Mouse (Mus musculus) hindbrain, embryonic 10.5 days (tissue): ENCODE data around the gene Gpr84. TPM values are rescaled to one million over a fixed set of nuclear protein-coding genes. Genes with fewer than 3 reads are reported as not detected.

ENCODE experiments used
- DNase-seq: peaks from one replicate; pipeline ENCODE4 v3.0.0-alpha.2; 2017; ENCODE audit warnings: low spot score
- H3K27ac ChIP-seq: fragments of 300-500 bp; sonication (generic); 2 replicates; pipeline ENCODE4 v1.5.1; 2016; ENCODE audit warnings: mild to moderate bottlenecking, moderate library complexity
- H3K27me3 ChIP-seq: fragments of 300-500 bp; sonication (generic); 2 replicates; pipeline ENCODE4 v1.6.1; 2016; ENCODE audit warnings: mild to moderate bottlenecking; ENCODE audit not compliant: poor library complexity, insufficient read depth, severe bottlenecking
- H3K36me3 ChIP-seq: fragments of 300-500 bp; sonication (generic); 2 replicates; pipeline ENCODE4 v1.6.1; 2016; ENCODE audit warnings: mild to moderate bottlenecking, moderate library complexity
- H3K4me1 ChIP-seq: fragments of 300-500 bp; sonication (generic); replicated peaks from 2 replicates; pipeline ENCODE4 v1.6.1; 2016; ENCODE audit warnings: mild to moderate bottlenecking
- H3K4me3 ChIP-seq: fragments of 300-500 bp; sonication (generic); 2 replicates; pipeline ENCODE4 v1.5.1; 2016; ENCODE audit warnings: mild to moderate bottlenecking, moderate library complexity
- H3K9me3 ChIP-seq: fragments of 300-500 bp; sonication (generic); 2 replicates; pipeline ENCODE4 v1.6.1; 2016; ENCODE audit warnings: mild to moderate bottlenecking, moderate library complexity
- WGBS: fragments of 180-500 bp; shearing (Covaris S2); methylation state at CpG from one replicate; pipeline ENCODE4 v1.1.7; 2016; 5-methylcytosine and 5-hydroxymethylcytosine counted together
- polyA plus RNA-seq: library from polyadenylated mRNA; unstranded; fragments of >200 nt; fragmentation: Nextera tagmentation; extraction: Ambion mirVana; gene quantifications from 2 replicates; pipeline ENCODE4 v1.2.1, GENCODE M21; 2016

Gene Gpr84
- polyA plus RNA-seq, 1 experiment from 2014 or later: 0.31 TPM

DNA sequence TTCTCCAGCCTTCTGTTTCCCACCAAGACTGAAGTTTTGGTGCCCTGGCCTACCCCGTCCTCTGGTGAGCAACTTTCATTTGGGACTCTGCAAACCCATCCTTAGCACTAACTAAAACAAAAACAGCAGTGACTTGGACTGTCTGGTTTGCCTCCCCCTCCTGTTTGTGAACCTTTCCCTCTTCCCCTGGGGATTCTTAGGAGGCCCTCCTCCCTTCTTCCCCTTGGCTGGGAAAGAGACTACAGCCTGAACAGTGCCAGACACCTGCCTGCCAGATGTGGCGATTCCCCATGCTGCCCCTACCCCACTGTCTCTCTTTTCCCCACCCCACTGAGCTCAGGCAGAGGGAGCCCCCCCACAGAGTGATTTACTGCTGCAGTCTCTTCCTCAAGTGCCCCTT is 9.4 kb downstream of the Gpr84 start:
- peak; percentile 57 for DNase-seq
- Histone ChIP-seq H3K36me3 (peaks cover 34% of the 10 kb centered on the region), H3K4me3 (peak overlapping the region; percentile 36), H3K4me1 (peaks cover 99% of the 10 kb centered on the region), H3K27me3 (no peaks in the 10 kb centered on the region), H3K27ac (peak overlapping the region; percentile 97), H3K9me3 (no peaks in the 10 kb centered on the region)
- 28% methylated on average over 2 of the region's 2 CpGs for WGBS

DNA sequence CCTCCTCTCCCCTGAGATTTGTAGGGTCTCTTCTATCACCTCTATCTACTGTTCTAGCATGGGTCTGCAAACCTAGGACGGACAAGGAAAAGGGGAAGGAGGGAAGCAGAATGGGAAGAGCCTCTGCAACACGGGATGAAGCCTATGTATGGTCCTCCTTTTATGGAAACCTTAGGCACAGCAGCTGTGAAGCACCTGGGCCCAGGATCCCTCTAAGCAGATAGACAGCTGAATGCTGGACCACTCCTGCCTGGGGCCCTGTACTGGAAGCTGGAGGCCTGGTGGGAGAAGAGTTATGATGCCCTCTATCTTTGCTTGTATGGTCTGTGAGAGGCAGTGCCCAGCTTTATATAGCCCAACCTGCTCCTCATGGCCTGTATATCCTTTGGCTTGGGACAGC is 9.9 kb downstream of the Gpr84 start:
- Histone ChIP-seq H3K27ac (peak overlapping the region; percentile 97), H3K4me1 (peaks cover 99% of the 10 kb centered on the region), H3K36me3 (peaks cover 39% of the 10 kb centered on the region), H3K9me3 (no peaks in the 10 kb centered on the region), H3K27me3 (no peaks in the 10 kb centered on the region), H3K4me3 (peak overlapping the region; percentile 36)
- DNase-seq: peak; percentile 46
- WGBS: 12% methylated on average over 2 of the region's 2 CpGs

- no peaks in the 10 kb centered on the region for H3K9me3 ChIP-seq
- DNase-seq: peak; percentile 69
- H3K4me1 ChIP-seq: peaks cover 100% of the 10 kb centered on the region
- H3K27me3 ChIP-seq: no peaks in the 10 kb centered on the region
- H3K4me3 ChIP-seq: peak overlapping the region; percentile 36
- H3K27ac ChIP-seq: peak overlapping the region; percentile 97
- H3K36me3 ChIP-seq: peaks cover 41% of the 10 kb centered on the region
- 4% methylated on average over 18 of the region's 18 CpGs for WGBS
These were observed 10.3 kb downstream of the Gpr84 start for GRCm38 (mm10) chr15:103300067-103300471.

- peak overlapping the region; percentile 36 for H3K4me3 ChIP-seq
- H3K9me3 ChIP-seq: no peaks in the 10 kb centered on the region
- H3K4me1 ChIP-seq: peaks cover 96% of the 10 kb centered on the region
- WGBS: 41% methylated on average over 8 of the region's 8 CpGs
- H3K27me3 ChIP-seq: no peaks in the 10 kb centered on the region
- peak overlapping the region; percentile 97 for H3K27ac ChIP-seq
- peaks cover 41% of the 10 kb centered on the region for H3K36me3 ChIP-seq
- DNase-seq: no peak
These were observed 10.8 kb downstream of the Gpr84 start for GRCm38 (mm10) chr15:103299644-103300043.

DNA sequence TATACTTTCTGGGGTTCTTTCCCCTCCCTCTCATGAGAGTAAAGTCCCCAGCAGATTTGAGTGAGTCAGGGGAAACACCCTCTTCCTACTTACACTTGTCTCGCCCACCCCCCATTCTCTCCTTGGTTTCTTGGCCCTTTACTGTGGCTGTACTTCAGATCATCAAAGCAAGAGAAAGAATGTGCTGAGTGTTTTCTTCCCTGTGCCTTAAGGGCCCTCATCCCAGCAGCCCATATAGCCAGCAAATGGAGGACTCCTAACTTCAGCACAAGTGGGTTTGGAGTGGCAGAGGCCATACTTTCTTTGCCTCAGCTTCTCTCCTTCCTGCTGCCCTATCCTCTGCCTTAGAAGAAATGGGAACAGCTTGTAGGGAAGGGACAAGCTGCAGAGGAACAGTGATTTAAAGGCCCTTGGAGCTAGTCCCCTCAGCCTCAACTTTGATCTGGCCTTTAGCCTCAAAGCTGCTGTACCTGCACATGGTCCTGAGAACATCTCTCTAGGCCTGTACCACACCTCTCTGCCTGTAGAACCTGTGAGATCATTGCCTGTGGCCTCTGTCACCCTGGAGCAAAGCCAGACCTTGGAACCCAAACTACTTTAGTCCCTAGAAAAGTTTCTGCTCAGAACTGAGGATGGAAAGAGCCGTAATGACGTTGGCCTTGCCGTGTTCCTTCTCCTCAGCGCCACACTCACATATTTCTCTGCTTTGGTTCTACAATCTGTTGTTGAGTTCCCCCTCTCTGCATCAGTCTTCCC is 11.4 kb downstream of the Gpr84 start:
- peak overlapping the region; percentile 36 for H3K4me3 ChIP-seq

GRCm38 (mm10) chr15:103298026-103298425 is 12.4 kb downstream of the Gpr84 start:
- peaks cover 80% of the 10 kb centered on the region for H3K4me1 ChIP-seq
- H3K4me3 ChIP-seq: no peak overlapping the region
- H3K36me3 ChIP-seq: peaks cover 52% of the 10 kb centered on the region
- H3K9me3 ChIP-seq: no peaks in the 10 kb centered on the region
- no peak for DNase-seq
- H3K27me3 ChIP-seq: no peaks in the 10 kb centered on the region
- WGBS: 70% methylated on average over 3 of the region's 3 CpGs
- peak overlapping the region; percentile 97 for H3K27ac ChIP-seq

More for the DNA sequence above, 11.4 kb downstream of the Gpr84 start:
- peaks cover 42% of the 10 kb centered on the region for H3K36me3 ChIP-seq
- 76% methylated on average over 5 of the region's 5 CpGs for WGBS
- H3K27me3 ChIP-seq: no peaks in the 10 kb centered on the region
- peak overlapping the region; percentile 97 for H3K27ac ChIP-seq
- H3K4me1 ChIP-seq: peaks cover 90% of the 10 kb centered on the region
- DNase-seq: no peak
- H3K9me3 ChIP-seq: no peaks in the 10 kb centered on the region

DNA sequence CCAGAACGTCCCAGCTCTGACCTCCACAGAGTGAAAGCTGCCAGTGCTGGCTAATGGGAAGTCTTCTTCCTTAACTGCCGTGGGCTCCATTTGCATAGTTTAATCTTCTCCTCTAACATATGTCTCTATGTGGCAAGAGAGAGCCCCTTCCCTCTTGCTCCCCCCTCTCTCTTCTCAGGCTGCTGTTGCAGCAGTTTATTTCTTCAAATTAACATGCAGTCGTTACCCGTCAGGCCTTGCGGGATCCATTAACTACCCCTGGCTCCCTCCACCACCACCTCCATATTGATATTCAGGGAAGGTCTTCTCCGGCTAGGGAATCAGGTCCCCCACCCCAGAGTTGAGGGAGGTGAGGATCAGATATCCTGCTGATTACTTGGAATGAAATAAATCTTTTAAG is 13.1 kb downstream of the Gpr84 start:
- Histone ChIP-seq H3K27me3 (no peaks in the 10 kb centered on the region), H3K9me3 (no peaks in the 10 kb centered on the region), H3K4me1 (peaks cover 73% of the 10 kb centered on the region), H3K36me3 (peaks cover 59% of the 10 kb centered on the region), H3K4me3 (no peak overlapping the region), H3K27ac (peak overlapping the region; percentile 97)
- WGBS: 78% methylated on average over 6 of the region's 6 CpGs
- no peak for DNase-seq

GRCm38 (mm10) chr15:103295851-103296250 is 14.6 kb downstream of the Gpr84 start:
- peak; percentile 32 for DNase-seq
- Histone ChIP-seq H3K4me1 (peaks cover 60% of the 10 kb centered on the region), H3K9me3 (no peaks in the 10 kb centered on the region), H3K27me3 (no peaks in the 10 kb centered on the region), H3K36me3 (peaks cover 73% of the 10 kb centered on the region), H3K27ac (peak overlapping the region; percentile 97), H3K4me3 (0 out of 2 replicates have a peak overlapping the region, but pooled peaks have one; percentile 1)
- WGBS: 6% methylated on average over 5 of the region's 5 CpGs

GRCm38 (mm10) chr15:103294649-103295048 is 15.8 kb downstream of the Gpr84 start:
- Histone ChIP-seq H3K4me3 (no peak overlapping the region), H3K36me3 (peaks cover 85% of the 10 kb centered on the region), H3K9me3 (no peaks in the 10 kb centered on the region), H3K27me3 (no peaks in the 10 kb centered on the region), H3K27ac (no peak overlapping the region), H3K4me1 (peaks cover 55% of the 10 kb centered on the region)
- WGBS: 69% methylated on average over 2 of the region's 2 CpGs
- no peak for DNase-seq

DNA sequence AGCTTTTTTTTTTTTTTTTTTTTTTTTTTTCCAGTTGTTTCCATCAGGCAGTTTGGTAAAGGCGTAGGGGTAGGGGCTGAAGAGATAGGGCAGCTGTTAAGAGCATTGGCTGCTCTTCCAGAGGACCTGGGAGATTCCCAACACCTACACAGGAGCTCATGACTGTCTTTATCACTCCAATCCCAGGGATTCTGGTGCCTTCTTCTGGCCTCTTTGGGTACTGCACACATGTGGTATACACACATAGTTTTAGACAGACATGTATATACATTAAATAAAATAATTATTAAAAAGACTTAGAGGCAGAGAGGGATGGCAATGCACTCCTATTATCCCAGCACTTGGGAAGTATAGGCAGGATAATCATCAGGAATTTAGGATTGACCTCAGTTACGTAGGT is 17.0 kb downstream of the Gpr84 start:
- Histone ChIP-seq H3K9me3 (no peaks in the 10 kb centered on the region), H3K27me3 (no peaks in the 10 kb centered on the region), H3K27ac (no peak overlapping the region), H3K36me3 (peaks cover 86% of the 10 kb centered on the region), H3K4me1 (peaks cover 47% of the 10 kb centered on the region), H3K4me3 (no peak overlapping the region)
- 96% methylated on average over 2 of the region's 2 CpGs for WGBS
- no peak for DNase-seq

DNA sequence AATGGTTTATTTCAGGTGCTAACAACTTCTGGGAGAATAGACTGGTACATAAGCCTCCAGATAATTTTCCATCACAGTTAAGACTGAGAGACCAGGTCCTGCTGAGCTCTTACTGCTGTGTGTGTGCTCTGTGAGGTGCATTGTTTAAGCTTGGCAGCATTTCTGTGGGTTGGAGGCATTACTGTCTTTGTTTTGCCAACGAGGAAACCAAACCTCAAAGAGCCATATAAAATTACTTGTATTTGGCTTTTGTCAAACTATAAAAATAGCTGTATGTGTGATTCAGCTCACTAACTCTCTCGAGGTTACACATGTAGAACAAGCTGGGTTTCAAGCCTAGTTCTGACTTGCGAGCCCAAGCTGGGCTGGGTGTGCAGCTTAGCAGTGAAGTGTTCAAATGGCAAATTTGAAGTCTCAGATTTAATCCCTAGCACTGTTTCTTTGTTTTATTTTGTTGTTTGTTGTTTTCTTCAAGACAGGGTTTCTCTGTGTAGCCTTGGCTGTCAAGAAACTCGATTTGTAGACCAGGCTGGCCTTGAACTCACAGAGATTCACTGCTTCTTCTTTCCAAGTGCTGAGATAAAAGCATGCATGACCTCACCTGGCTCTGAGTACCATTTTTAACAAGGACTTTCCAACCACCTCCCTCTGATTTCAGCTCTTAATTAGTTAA is 17.6 kb downstream of the Gpr84 start:
- H3K36me3 ChIP-seq: peaks cover 81% of the 10 kb centered on the region
- H3K27me3 ChIP-seq: no peaks in the 10 kb centered on the region
- H3K9me3 ChIP-seq: no peaks in the 10 kb centered on the region
- no peak overlapping the region for H3K4me3 ChIP-seq
- 90% methylated on average over 4 of the region's 4 CpGs for WGBS
- peaks cover 42% of the 10 kb centered on the region for H3K4me1 ChIP-seq
- DNase-seq: no peak
- no peak overlapping the region for H3K27ac ChIP-seq

- Histone ChIP-seq H3K36me3 (peaks cover 76% of the 10 kb centered on the region), H3K4me3 (no peak overlapping the region), H3K27me3 (no peaks in the 10 kb centered on the region), H3K9me3 (no peaks in the 10 kb centered on the region), H3K4me1 (peaks cover 22% of the 10 kb centered on the region), H3K27ac (no peak overlapping the region; the same call in 1 of the 2 replicates)
- 96% methylated on average over 9 of the region's 9 CpGs for WGBS
- no peak for DNase-seq
These were observed 19.6 kb downstream of the Gpr84 start for GRCm38 (mm10) chr15:103290843-103291242.

GRCm38 (mm10) chr15:103290417-103290816 is 20.0 kb downstream of the Gpr84 start:
- peaks cover 73% of the 10 kb centered on the region for H3K36me3 ChIP-seq
- H3K27ac ChIP-seq: no peak overlapping the region
- no peaks in the 10 kb centered on the region for H3K27me3 ChIP-seq
- H3K9me3 ChIP-seq: no peaks in the 10 kb centered on the region
- DNase-seq: no peak
- no peak overlapping the region for H3K4me3 ChIP-seq
- peaks cover 18% of the 10 kb centered on the region for H3K4me1 ChIP-seq
- 79% methylated on average over 6 of the region's 6 CpGs for WGBS
